In genomic region chr5:102703325-102704099, GRCm38 (mm10) we compare ENCODE assay signal across 8 mouse cellular contexts.
A peak's percentile ranks its signal among the peaks of the same experiment; 100 is the strongest.
DNase-seq lines count a peak whose midpoint lies in the region; ATAC-seq and TF ChIP-seq lines count a peak whose summit lies in the region.

No protein-coding gene starts in this region.

- DNase-seq in adrenal gland, adult 18-20 months (ENCODE audit: low spot score in 2 of 2) = peak; percentile 61 to 67
- DNase-seq in embryo, embryonic 10.5 days (ENCODE audit: low spot score) = peak; percentile 87
- DNase-seq in heart, adult 8-10 months (ENCODE audit: low spot score) = peak; percentile 64
- peak; percentile 88 for DNase-seq in kidney, postnatal 0 days (ENCODE audit: low spot score)
- DNase-seq in limb, embryonic 14.5 days (ENCODE audit: low spot score) = peak; percentile 91
- DNase-seq in retina, postnatal 1 day = peak; percentile 74
- DNase-seq in yolk sac, embryonic 10.5 days (ENCODE audit: low spot score) = peak; percentile 36

- no peak overlapping the region for H3K9ac ChIP-seq in kidney, postnatal 0 days (ENCODE audit: low read depth, low read length)
- H3K9ac ChIP-seq in limb, embryonic 14.5 days (ENCODE audit: low read depth, low read length, severe bottlenecking) = no peak overlapping the region

- no peak overlapping the region for H3K4me2 ChIP-seq in kidney, postnatal 0 days (ENCODE audit: low read length)
- H3K4me2 ChIP-seq in limb, embryonic 14.5 days (replicated peaks; ENCODE audit: low read depth, low read length, severe bottlenecking) = no peak overlapping the region

- 52% methylated on average over 5 of the region's 5 CpGs for WGBS in kidney, postnatal 0 days
- 44% methylated on average over 5 of the region's 5 CpGs for WGBS in limb, embryonic 14.5 days

- H3K4me3 ChIP-seq in E14TG2a.4 (replicated peaks; ENCODE audit: low read length) = no peak overlapping the region
- no peak overlapping the region for H3K4me3 ChIP-seq in kidney, postnatal 0 days (replicated peaks; ENCODE audit: low read depth, low read length)
- no peak overlapping the region for H3K4me3 ChIP-seq in limb, embryonic 14.5 days (replicated peaks; ENCODE audit: low read length)

- no peak overlapping the region for H3K27ac ChIP-seq in kidney, postnatal 0 days
- H3K27ac ChIP-seq in limb, embryonic 14.5 days (replicated peaks; ENCODE audit: low read depth, low read length) = no peak overlapping the region

- ATAC-seq in kidney, postnatal 0 days (replicated peaks; ENCODE audit: low FRiP score, low read depth) = 0 out of 2 replicates have a peak, but pooled peaks have one; percentile 43
- peak; percentile 57 for ATAC-seq in limb, embryonic 14.5 days (ENCODE audit: low FRiP score, low read depth)

- TF ChIP-seq POLR2A in limb, embryonic 14.5 days (IDR thresholded peaks at IDR 0.05; ENCODE audit: borderline replicate concordance, extremely low read depth, insufficient read depth, insufficient read length) = no peak

- no peaks in the 10 kb centered on the region for H3K9me3 ChIP-seq in E14TG2a.4 (ENCODE audit: low read length)
- no peaks in the 10 kb centered on the region for H3K9me3 ChIP-seq in kidney, postnatal 0 days (replicated peaks; ENCODE audit: low read length)
- no peaks in the 10 kb centered on the region for H3K9me3 ChIP-seq in limb, embryonic 14.5 days (ENCODE audit: control insufficient read depth, low read length)

- peak; percentile 48 for TF ChIP-seq CTCF in E14TG2a.4 (conservative IDR thresholded peaks at IDR 0.05; ENCODE audit: low read length)
- peak; percentile 81 for TF ChIP-seq CTCF in kidney, postnatal 0 days (IDR thresholded peaks at IDR 0.05; ENCODE audit: low read depth)

- no peaks in the 10 kb centered on the region for H3K27me3 ChIP-seq in E14TG2a.4 (ENCODE audit: insufficient read depth, low read length)
- no peaks in the 10 kb centered on the region for H3K27me3 ChIP-seq in kidney, postnatal 0 days (ENCODE audit: insufficient read depth, low read length)
- H3K27me3 ChIP-seq in limb, embryonic 14.5 days (ENCODE audit: control insufficient read depth, insufficient read depth, low read length) = no peaks in the 10 kb centered on the region

- no peaks in the 10 kb centered on the region for H3K36me3 ChIP-seq in E14TG2a.4 (ENCODE audit: insufficient read depth, low read length)
- H3K36me3 ChIP-seq in kidney, postnatal 0 days (ENCODE audit: insufficient read depth, low read length) = no peaks in the 10 kb centered on the region
- no peaks in the 10 kb centered on the region for H3K36me3 ChIP-seq in limb, embryonic 14.5 days (ENCODE audit: control insufficient read depth, insufficient read depth, low read length)

- no peaks in the 10 kb centered on the region for H3K4me1 ChIP-seq in E14TG2a.4 (replicated peaks; ENCODE audit: low read depth, low read length)
- H3K4me1 ChIP-seq in kidney, postnatal 0 days (replicated peaks; ENCODE audit: insufficient read depth, low read length) = peaks cover 8% of the 10 kb centered on the region; the same call in 1 of the 2 replicates
- H3K4me1 ChIP-seq in limb, embryonic 14.5 days (ENCODE audit: control insufficient read depth, insufficient read depth, low read length) = no peaks in the 10 kb centered on the region

Comparison
In these comparisons a context has a peak if more than half of its experiments do, and no peak if none do; other contexts are left out.
1. DNase-seq: peak in every context shown above with its lines; median percentile 91 in limb, embryonic 14.5 days; 88 in kidney, postnatal 0 days; 87 in embryo, embryonic 10.5 days; 74 in retina, postnatal 1 day; 64 in adrenal gland, adult 18-20 months; 64 in heart, adult 8-10 months; 36 in yolk sac, embryonic 10.5 days.